8 mouse cellular contexts compared by ENCODE assay signal in genomic region chr1:187448173-187448572, GRCm38 (mm10).
DNase-seq lines count a peak whose midpoint lies in the region; ATAC-seq and TF ChIP-seq lines count a peak whose summit lies in the region.

No protein-coding gene starts in this region.

- no peak for TF ChIP-seq EP300 in liver, embryonic 14.5 days (IDR thresholded peaks at IDR 0.05; ENCODE audit: low read depth)

- no peak overlapping the region for H3K4me2 ChIP-seq in embryonic facial prominence, embryonic 11.5 days (ENCODE audit: low read depth, low read length)
- peak overlapping the region; percentile 39 for H3K4me2 ChIP-seq in heart, embryonic 12.5 days
- H3K4me2 ChIP-seq in liver, embryonic 14.5 days (ENCODE audit: low read depth) = no peak overlapping the region

- no peaks in the 10 kb centered on the region for H3K4me1 ChIP-seq in embryonic facial prominence, embryonic 11.5 days (ENCODE audit: control insufficient read depth, insufficient read depth, low read length)
- 0 out of 2 replicates have a peak, but pooled peaks cover 6% of the 10 kb centered on the region for H3K4me1 ChIP-seq in heart, embryonic 12.5 days (replicated peaks)
- H3K4me1 ChIP-seq in liver, embryonic 14.5 days (replicated peaks; ENCODE audit: control insufficient read depth in 2 of 2, insufficient read depth in 2 of 2, low read length in 1 of 2) = no peaks in the 10 kb centered on the region

- no peak overlapping the region for H3K27ac ChIP-seq in embryonic facial prominence, embryonic 11.5 days (replicated peaks; ENCODE audit: low read depth, low read length)
- no peak overlapping the region for H3K27ac ChIP-seq in heart, embryonic 12.5 days (ENCODE audit: poor library complexity, severe bottlenecking)
- H3K27ac ChIP-seq in liver, embryonic 14.5 days = no peak overlapping the region

- no peak overlapping the region for H3K9ac ChIP-seq in embryonic facial prominence, embryonic 11.5 days (replicated peaks; ENCODE audit: low read length)
- no peak overlapping the region for H3K9ac ChIP-seq in heart, embryonic 12.5 days
- no peak overlapping the region for H3K9ac ChIP-seq in liver, embryonic 14.5 days (replicated peaks)

- H3K4me3 ChIP-seq in embryonic facial prominence, embryonic 11.5 days (ENCODE audit: low read depth, low read length) = no peak overlapping the region
- H3K4me3 ChIP-seq in heart, embryonic 12.5 days = no peak overlapping the region
- H3K4me3 ChIP-seq in liver, embryonic 14.5 days (ENCODE audit: insufficient read depth in 1 of 2, low read depth in 2 of 2, low read length in 2 of 2) = no peak overlapping the region

- H3K27me3 ChIP-seq in embryonic facial prominence, embryonic 11.5 days (ENCODE audit: control insufficient read depth, insufficient read depth, low read length) = no peaks in the 10 kb centered on the region
- H3K27me3 ChIP-seq in heart, embryonic 12.5 days (replicated peaks) = no peaks in the 10 kb centered on the region
- H3K27me3 ChIP-seq in liver, embryonic 14.5 days (ENCODE audit: control insufficient read depth, insufficient read depth, low read length) = no peaks in the 10 kb centered on the region

- no peaks in the 10 kb centered on the region for H3K36me3 ChIP-seq in embryonic facial prominence, embryonic 11.5 days (replicated peaks; ENCODE audit: control insufficient read depth, insufficient read depth, low read depth, low read length)
- H3K36me3 ChIP-seq in heart, embryonic 12.5 days = no peaks in the 10 kb centered on the region
- H3K36me3 ChIP-seq in liver, embryonic 14.5 days (replicated peaks; ENCODE audit: control insufficient read depth, insufficient read depth, low read depth) = no peaks in the 10 kb centered on the region

- no peaks in the 10 kb centered on the region for H3K9me3 ChIP-seq in embryonic facial prominence, embryonic 11.5 days (replicated peaks; ENCODE audit: control insufficient read depth, low read length)
- H3K9me3 ChIP-seq in heart, embryonic 12.5 days (replicated peaks) = no peaks in the 10 kb centered on the region
- H3K9me3 ChIP-seq in liver, embryonic 14.5 days (ENCODE audit: control insufficient read depth, low read length) = no peaks in the 10 kb centered on the region

- TF ChIP-seq CTCF in liver, embryonic 14.5 days (IDR thresholded peaks at IDR 0.05; ENCODE audit: low read depth) = peak; percentile 55

- 12% methylated on average over 6 of the region's 6 CpGs for whole genome bisulfite sequencing in embryonic facial prominence, embryonic 11.5 days
- 16% methylated on average over 6 of the region's 6 CpGs for WGBS in heart, embryonic 12.5 days
- 15% methylated on average over 6 of the region's 6 CpGs for WGBS in liver, embryonic 14.5 days (ENCODE audit: insufficient replicate concordance)

- DNase-seq in B cell, adult 2 months = peak; percentile 14 to 19
- peak; percentile 25 for DNase-seq in adrenal gland, adult 8-10 months
- DNase-seq in embryonic facial prominence, embryonic 11.5 days (ENCODE audit: low spot score) = peak; percentile 79
- DNase-seq in kidney, postnatal 36 days = peak; percentile 70 to 84
- no peak for DNase-seq in liver, embryonic 14.5 days (ENCODE audit: low read depth in 3 of 3, low spot score in 3 of 3)
- peak; percentile 27 for DNase-seq in ovary, postnatal 10 days (ENCODE audit: low spot score)
- no peak for DNase-seq in T-cell, adult 2 months (ENCODE audit: low spot score)

- no peak for ATAC-seq in embryonic facial prominence, embryonic 11.5 days (replicated peaks; ENCODE audit: insufficient number of reproducible peaks, low FRiP score, low TSS enrichment, low read depth)
- no peak for ATAC-seq in heart, embryonic 12.5 days (ENCODE audit: insufficient number of reproducible peaks, low FRiP score)
- no peak for ATAC-seq in liver, embryonic 14.5 days (ENCODE audit: insufficient read depth)

Comparison
In these comparisons a context has a peak if more than half of its experiments do, and no peak if none do; other contexts are left out.
1. DNase-seq: peak in B cell, adult 2 months (2 of 2), adrenal gland, adult 8-10 months (single experiment), embryonic facial prominence, embryonic 11.5 days (single experiment), kidney, postnatal 36 days (2 of 2) and ovary, postnatal 10 days (single experiment); none in liver, embryonic 14.5 days (0 of 3) and T-cell, adult 2 months (single experiment).